Mouse (Mus musculus): ENCODE results near the gene Brd4.

Gene Brd4

GRCm38 (mm10) chr17:32284262-32285137 is at the start of gene Brd4:
TSS of gene Brd4 (minus strand) at chr17:32284722.
- DNase-seq (ENCODE audit: low read depth, low spot score), result peak; percentile 85

GRCm38 (mm10) chr17:32333675-32334303 is 49.3 kb upstream of the Brd4 start:
- no peak for DNase-seq (ENCODE audit: low read depth, low spot score)

GRCm38 (mm10) chr17:32327501-32327900 is 43.0 kb upstream of the Brd4 start:
- DNase-seq (ENCODE audit: low read depth, low spot score), result no peak

- no peak for DNase-seq (ENCODE audit: low read depth, low spot score)
Observed at GRCm38 (mm10) chr17:32322809-32323208, 38.3 kb upstream of the Brd4 start.

GRCm38 (mm10) chr17:32321836-32322235 is 37.3 kb upstream of the Brd4 start:
- DNase-seq (ENCODE audit: low read depth, low spot score), result no peak

GRCm38 (mm10) chr17:32321390-32321734 is 36.8 kb upstream of the Brd4 start:
- DNase-seq (ENCODE audit: low read depth, low spot score), result no peak

GRCm38 (mm10) chr17:32320597-32321389 is 36.3 kb upstream of the Brd4 start, which contains the start of gene Akap8:
TSS of gene Akap8 (minus strand) at chr17:32321238.
- DNase-seq (ENCODE audit: low read depth, low spot score), result peak; percentile 91

- DNase-seq (ENCODE audit: low read depth, low spot score), result peak; percentile 30
Observed at GRCm38 (mm10) chr17:32319950-32320349, 35.4 kb upstream of the Brd4 start.

GRCm38 (mm10) chr17:32317708-32318107 is 33.2 kb upstream of the Brd4 start:
- DNase-seq (ENCODE audit: low read depth, low spot score), result no peak

- no peak for DNase-seq (ENCODE audit: low read depth, low spot score)
Observed at GRCm38 (mm10) chr17:32317032-32317431, 32.5 kb upstream of the Brd4 start.

- DNase-seq (ENCODE audit: low read depth, low spot score), result no peak
Observed at GRCm38 (mm10) chr17:32315560-32315959, 31.0 kb upstream of the Brd4 start.

GRCm38 (mm10) chr17:32313892-32314291 is 29.4 kb upstream of the Brd4 start:
- DNase-seq (ENCODE audit: low read depth, low spot score), result no peak

GRCm38 (mm10) chr17:32312801-32313200 is 28.3 kb upstream of the Brd4 start:
- no peak for DNase-seq (ENCODE audit: low read depth, low spot score)

- no peak for DNase-seq (ENCODE audit: low read depth, low spot score)
Observed at GRCm38 (mm10) chr17:32307963-32308362, 23.4 kb upstream of the Brd4 start.

- DNase-seq (ENCODE audit: low read depth, low spot score), result no peak
Observed at GRCm38 (mm10) chr17:32298125-32298524, 13.6 kb upstream of the Brd4 start.

GRCm38 (mm10) chr17:32295901-32296300 is 11.4 kb upstream of the Brd4 start:
- DNase-seq (ENCODE audit: low read depth, low spot score), result no peak

- no peak for DNase-seq (ENCODE audit: low read depth, low spot score)
Observed at GRCm38 (mm10) chr17:32295160-32295559, 10.6 kb upstream of the Brd4 start.

GRCm38 (mm10) chr17:32285138-32285670 is 682 bp upstream of the Brd4 start:
- DNase-seq (ENCODE audit: low read depth, low spot score), result peak; percentile 38

GRCm38 (mm10) chr17:32283771-32284221 is 726 bp downstream of the Brd4 start:
- peak; percentile 40 for DNase-seq (ENCODE audit: low read depth, low spot score)

GRCm38 (mm10) chr17:32283341-32283740 is 1.2 kb downstream of the Brd4 start:
- peak; percentile 15 for DNase-seq (ENCODE audit: low read depth, low spot score)

GRCm38 (mm10) chr17:32281611-32282310 is 2.8 kb downstream of the Brd4 start:
- no peak for DNase-seq (ENCODE audit: low read depth, low spot score)
